Mouse (Mus musculus): ENCODE measurements around the gene Omg. TPM values are rescaled to one million over a fixed set of nuclear protein-coding genes. Genes with fewer than 3 reads are reported as not detected.

The Omg gene
- total RNA-seq, 2 experiments from 2014 or later, result not detected

GRCm38 (mm10) chr11:79515798-79516197 lies 11.9 kb upstream of the Omg start:
- no peak for DNase-seq (ENCODE audit: low spot score)

- DNase-seq (ENCODE audit: low spot score), result no peak
These were observed 11.4 kb upstream of the Omg start for GRCm38 (mm10) chr11:79515331-79515730.

GRCm38 (mm10) chr11:79511970-79512369 lies 8.1 kb upstream of the Omg start:
- DNase-seq (ENCODE audit: low spot score), result no peak

GRCm38 (mm10) chr11:79504506-79504905 lies 622 bp upstream of the Omg start:
- DNase-seq (ENCODE audit: low spot score), result no peak

- DNase-seq (ENCODE audit: low spot score), result no peak
These were observed 967 bp downstream of the Omg start for GRCm38 (mm10) chr11:79502917-79503316.

GRCm38 (mm10) chr11:79494976-79495800 lies 8.7 kb downstream of the Omg start:
- DNase-seq (ENCODE audit: low spot score), result no peak

- no peak for DNase-seq (ENCODE audit: low spot score)
These were observed 19.2 kb downstream of the Omg start for GRCm38 (mm10) chr11:79484721-79485120.

GRCm38 (mm10) chr11:79483876-79484528 lies 19.9 kb downstream of the Omg start:
- no peak for DNase-seq (ENCODE audit: low spot score)

GRCm38 (mm10) chr11:79483392-79483791 lies 20.5 kb downstream of the Omg start:
- DNase-seq (ENCODE audit: low spot score), result no peak

- no peak for DNase-seq (ENCODE audit: low spot score)
These were observed 35.8 kb downstream of the Omg start for GRCm38 (mm10) chr11:79468097-79468496.

GRCm38 (mm10) chr11:79460756-79461450 lies 43.0 kb downstream of the Omg start:
- no peak for DNase-seq (ENCODE audit: low spot score)

GRCm38 (mm10) chr11:79459846-79460245 lies 44.0 kb downstream of the Omg start:
- no peak for DNase-seq (ENCODE audit: low spot score)

GRCm38 (mm10) chr11:79457928-79458327 lies 46.0 kb downstream of the Omg start:
- DNase-seq (ENCODE audit: low spot score), result no peak

GRCm38 (mm10) chr11:79452966-79453365 lies 50.9 kb downstream of the Omg start:
- DNase-seq (ENCODE audit: low spot score), result no peak

Other genes starting within 250 kb of the Omg start
- 10 to 100 TPM in 1 of 2 experiments, 1 to 10 TPM in 1; 6.7 to 10.3 TPM for gene Wsb1, start 249.4 kb downstream of the Omg start, total RNA-seq (2021)
- gene Gm9964, start 207.2 kb downstream of the Omg start, total RNA-seq (2021), result not detected
- gene Nf1, start 164.4 kb downstream of the Omg start, total RNA-seq (2021), result 10 to 100 TPM; 13.9 to 18.6 TPM
- gene Evi2b, start 19.7 kb upstream of the Omg start, total RNA-seq (2021), result under 1 TPM; 0.27 to 0.55 TPM
- gene Evi2, start 26.5 kb upstream of the Omg start, total RNA-seq (2021), result not detected
- 1 to 10 TPM; 3.7 TPM for gene Evi2a, start 26.5 kb upstream of the Omg start, total RNA-seq (2021)
- gene Rab11fip4, start 87.1 kb upstream of the Omg start, total RNA-seq (2021), result under 1 TPM; 0.27 to 0.52 TPM

Data from gastrocnemius, adult 18-20 months (tissue).